In genomic region chr1:174031698-174032097, GRCm38 (mm10) we compare ENCODE assay signal across 23 mouse cellular contexts. TPM values are rescaled to one million over a fixed set of nuclear protein-coding genes. Genes with fewer than 3 reads are reported as not detected.
DNase-seq lines count a peak whose midpoint lies in the region; ATAC-seq and TF ChIP-seq lines count a peak whose summit lies in the region.
"Had no signal": no experiment of that assay in that cellular context is flagged by ENCODE, and none has a peak within 500 bp of the region (broad histone marks: within the 10 kb centered on the region; RNA-seq: fewer than 3 reads in every experiment).

Gene Ifi205, minus strand, starts transcription at chr1:174031810.

- WGBS in small intestine, adult 2 months: 25% methylated on average over 1 of the region's 1 CpGs

- ATAC-seq in granulocyte monocyte progenitor cell, adult 5-6 weeks (replicated peaks; ENCODE audit: poor library complexity, severe bottlenecking): peak; percentile 40
- ATAC-seq in megakaryocyte-erythroid progenitor cell, adult 5-6 weeks (replicated peaks; ENCODE audit: low FRiP score, low TSS enrichment, poor library complexity, severe bottlenecking): no peak
- ATAC-seq: forebrain, embryonic 16.5 days; inflammation-experienced regulatory T-cells, adult 6 months; midbrain, embryonic 15.5 days had no signal

- H3K27me3 ChIP-seq in small intestine, adult 2 months (ENCODE audit: control insufficient read depth, insufficient read depth, low read length): no peaks in the 10 kb centered on the region
- H3K27me3 ChIP-seq: embryonic facial prominence, embryonic 13.5 days; hindbrain, embryonic 13.5 days; kidney, embryonic 15.5 days; limb, embryonic 12.5 days; lung, embryonic 15.5 days; midbrain, embryonic 15.5 days had no signal

- DNase-seq in heart, adult 18-20 months: peak; percentile 70 to 71
- DNase-seq in heart, postnatal 10 days: no peak
- no peak for DNase-seq in thymus, postnatal 0 days (ENCODE audit: low spot score)
- DNase-seq in thymus, postnatal 14 days: no peak
- DNase-seq in cerebellum, postnatal 25 days: no peak
- DNase-seq: adrenal gland, adult 2 months; cerebellum, adult 8-10 months; kidney, postnatal 4 days; lung, postnatal 4 days; right cerebral cortex, postnatal 4 days; thymus, postnatal 25 days had no signal

- H3K4me1 ChIP-seq in small intestine, adult 2 months (ENCODE audit: control insufficient read depth, insufficient read depth, insufficient read length, low read length): no peaks in the 10 kb centered on the region
- H3K4me1 ChIP-seq: embryonic facial prominence, embryonic 13.5 days; hindbrain, embryonic 13.5 days; kidney, embryonic 15.5 days; limb, embryonic 12.5 days; lung, embryonic 15.5 days; midbrain, embryonic 15.5 days had no signal

- no peak for TF ChIP-seq CTCF in small intestine, adult 2 months (IDR thresholded peaks at IDR 0.05; ENCODE audit: extremely low read depth, insufficient read length, insufficient replicate concordance, low read depth, low read length)

- no peaks in the 10 kb centered on the region for H3K36me3 ChIP-seq in small intestine, adult 2 months (ENCODE audit: control insufficient read depth, insufficient read depth, low read length)
- H3K36me3 ChIP-seq: embryonic facial prominence, embryonic 13.5 days; hindbrain, embryonic 13.5 days; kidney, embryonic 15.5 days; limb, embryonic 12.5 days; lung, embryonic 15.5 days; midbrain, embryonic 15.5 days had no signal

- no peak for TF ChIP-seq POLR2A in small intestine, adult 2 months (IDR thresholded peaks at IDR 0.05; ENCODE audit: low read depth, low read length)

- H3K4me3 ChIP-seq in small intestine, adult 2 months (ENCODE audit: low read depth, low read length): no peak within 1 kb of the TSS
- H3K4me3 ChIP-seq: embryonic facial prominence, embryonic 13.5 days; hindbrain, embryonic 13.5 days; kidney, embryonic 15.5 days; limb, embryonic 12.5 days; lung, embryonic 15.5 days; midbrain, embryonic 15.5 days had no signal

- intact Hi-C loops in heart, postnatal 10 days (cut with DNase I): no loop called here

- peak within 1 kb of the TSS; percentile 41; the same call in 1 of the 2 replicates for H3K27ac ChIP-seq in small intestine, adult 2 months (ENCODE audit: insufficient read depth, low read depth, low read length)
- H3K27ac ChIP-seq: embryonic facial prominence, embryonic 13.5 days; hindbrain, embryonic 13.5 days; kidney, embryonic 15.5 days; limb, embryonic 12.5 days; liver, embryonic 14.5 days; lung, embryonic 15.5 days; midbrain, embryonic 15.5 days had no signal

RNA-seq across cellular contexts. Expression of gene Ifi205, which starts in this region (rescaled TPM):
- 10 to 100 TPM; 24.8 to 29.1 TPM for total RNA-seq in heart, adult 18-20 months (2021)
- under 1 TPM; 0.45 to 0.69 TPM for total RNA-seq in heart, postnatal 10 days (2021)
- 10.2 and 10.4 TPM in 2 replicates for polyA plus RNA-seq in thymus, postnatal 0 days (2015; fragmentation: Nextera tagmentation; extraction: Ambion mirVana)
- total RNA-seq in granulocyte monocyte progenitor cell, adult 5-6 weeks (2014; fragmentation: Nextera tagmentation): not detected in 2 replicates
- 0.78 TPM in 1 of 2 replicates, not detected in the other for total RNA-seq in granulocyte monocyte progenitor cell, adult 5-6 weeks (2017)
- polyA plus RNA-seq in small intestine, adult 2 months (2012; rRNA removed): 0.06 and 0.10 TPM in 2 replicates
- total RNA-seq in megakaryocyte-erythroid progenitor cell, adult 5-6 weeks (2014; fragmentation: Nextera tagmentation): not detected in 2 replicates
- total RNA-seq in megakaryocyte-erythroid progenitor cell, adult 5-6 weeks (2017): 2.9 and 3.1 TPM in 2 replicates
- polyA plus RNA-seq: embryonic facial prominence, embryonic 13.5 days; forebrain, embryonic 16.5 days; kidney, embryonic 15.5 days had no signal

Comparison
In these comparisons a context has a peak if more than half of its experiments do, and no peak if none do; other contexts are left out.
1. RNA of gene Ifi205 (total RNA-seq): 24.8 to 29.1 TPM in heart, adult 18-20 months; 2.9 to 3.1 TPM in megakaryocyte-erythroid progenitor cell, adult 5-6 weeks, 0.45 to 0.69 TPM in heart, postnatal 10 days and 0.78 TPM in granulocyte monocyte progenitor cell, adult 5-6 weeks; every median in the first group is over 4 times any median in the second.
2. RNA of gene Ifi205 (polyA plus RNA-seq): 10.2 to 10.4 TPM in thymus, postnatal 0 days; 0.06 to 0.10 TPM in small intestine, adult 2 months; every median in the first group is over 10 times any median in the second.
3. DNase-seq: peak in heart, adult 18-20 months (2 of 2); none in heart, postnatal 10 days (0 of 2), thymus, postnatal 0 days (single experiment), thymus, postnatal 14 days (single experiment) and cerebellum, postnatal 25 days (0 of 2).
4. Peak in ATAC-seq in granulocyte monocyte progenitor cell, adult 5-6 weeks; RNA of the gene not detected or under 1 TPM.